Mouse (Mus musculus) CD8-positive naive resting alpha-beta T cell, adult 2 months (primary cell): Measurements from ENCODE around the gene Atp6v0d1.

ENCODE experiments used
- DNase-seq, 2 experiments: peaks; one replicate each; pipeline ENCODE4 v3.0.0; 2022; ENCODE audit warnings: low read depth in 2 of 2, low spot score in 2 of 2

Gene Atp6v0d1

DNA sequence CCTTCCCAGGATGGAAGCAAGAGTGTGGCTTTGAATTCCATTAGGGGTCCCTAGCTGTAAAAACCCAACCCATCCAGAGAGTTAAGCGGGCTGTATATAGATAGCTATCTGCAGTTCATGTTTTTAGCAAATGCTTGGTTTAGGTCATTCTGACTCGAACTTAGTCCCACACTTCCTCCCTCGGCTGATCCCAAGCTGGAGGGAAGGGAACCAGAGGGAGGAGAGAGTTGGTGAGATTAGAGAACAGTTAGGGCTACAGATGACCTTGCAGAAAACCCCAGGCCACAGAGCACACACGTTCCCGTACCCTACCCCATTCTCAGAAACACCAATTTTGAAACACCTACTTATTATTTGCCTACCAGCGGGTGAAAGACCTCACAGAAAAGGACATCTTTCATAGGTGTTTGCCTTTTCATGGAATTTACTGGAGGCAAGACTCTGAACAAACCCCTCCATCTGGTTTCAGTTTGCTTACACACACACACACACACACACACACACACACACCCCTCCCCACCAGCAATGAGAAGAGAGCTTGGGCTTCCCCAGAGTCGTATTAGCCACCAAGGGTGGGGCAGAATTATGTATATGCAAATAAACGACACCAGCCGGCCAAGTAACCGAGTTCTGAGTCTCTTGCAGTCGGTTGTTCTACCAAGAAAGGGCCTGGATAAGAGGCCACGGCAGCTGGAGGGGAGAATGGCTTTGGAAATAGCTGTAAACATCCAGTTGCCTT, 55.7 kb downstream of the Atp6v0d1 start:
- no peak for DNase-seq

DNA sequence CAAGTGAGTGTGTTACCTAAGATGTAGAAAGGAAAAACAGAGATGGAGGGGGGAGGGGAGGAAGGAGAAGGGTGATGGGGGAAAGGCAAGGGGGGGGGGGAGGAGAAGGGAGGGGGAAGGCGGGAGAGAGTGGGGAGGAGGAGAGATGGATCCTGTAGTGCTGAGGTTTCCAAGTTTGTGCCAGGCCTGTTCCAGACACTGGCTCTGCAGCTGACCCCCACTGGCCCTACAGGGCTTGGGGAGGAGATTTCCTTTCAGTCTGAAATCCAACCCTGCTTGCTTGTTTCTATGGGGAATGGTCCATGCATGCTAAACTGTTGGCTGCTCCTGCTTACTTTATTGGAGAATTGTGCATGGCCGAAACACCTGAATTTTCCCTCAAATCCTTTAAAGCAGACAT, 57.1 kb downstream of the Atp6v0d1 start:
- DNase-seq: no peak

DNA sequence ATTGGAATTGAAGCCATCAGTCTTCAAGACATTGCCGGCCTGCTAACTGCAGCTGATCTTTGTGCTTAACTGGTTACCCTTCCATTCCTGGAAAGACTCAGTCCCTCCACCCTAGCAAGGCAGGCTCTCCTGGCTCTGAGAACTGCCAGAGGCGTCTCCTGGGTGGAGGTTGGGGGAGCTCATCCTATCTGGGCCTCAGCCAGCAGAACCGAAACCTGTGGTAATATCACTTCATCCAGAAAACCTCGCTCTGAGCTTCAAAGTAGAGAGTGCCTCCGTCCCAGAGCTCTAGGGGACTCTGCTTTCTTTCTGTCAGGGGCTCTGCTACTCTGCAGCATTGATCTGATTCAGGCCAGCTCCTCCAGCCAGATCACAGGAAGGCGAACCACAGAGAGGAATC, 58.9 kb downstream of the Atp6v0d1 start:
- no peak for DNase-seq

DNA sequence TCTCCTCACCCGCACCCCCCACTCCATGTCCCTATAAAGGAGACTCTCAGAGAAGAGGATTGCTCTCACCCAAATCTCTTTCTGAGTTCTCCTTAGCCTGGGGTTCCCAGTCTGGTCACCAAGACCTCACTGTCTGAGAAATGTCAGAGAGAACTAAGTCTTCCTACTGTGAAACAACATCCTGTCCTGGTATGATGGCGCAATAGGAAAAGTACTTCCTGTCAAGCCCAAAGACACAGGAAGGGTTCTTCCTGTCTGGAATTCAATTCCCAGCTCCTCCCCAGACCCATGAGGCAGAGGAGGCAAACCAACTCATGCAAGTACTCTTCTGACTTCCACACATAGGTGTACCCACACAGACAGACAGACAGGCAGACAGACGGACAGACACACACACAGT, 61.2 kb downstream of the Atp6v0d1 start:
- no peak for DNase-seq

GRCm38 (mm10) chr8:105499787-105500186, 66.1 kb downstream of the Atp6v0d1 start:
- no peak for DNase-seq

- DNase-seq: peak; percentile 61 to 74
Measured at GRCm38 (mm10) chr8:105496439-105497180, 69.2 kb downstream of the Atp6v0d1 start, which contains the start of gene Zdhhc1. Zdhhc1 (minus strand) TSS chr8:105496902.

DNA sequence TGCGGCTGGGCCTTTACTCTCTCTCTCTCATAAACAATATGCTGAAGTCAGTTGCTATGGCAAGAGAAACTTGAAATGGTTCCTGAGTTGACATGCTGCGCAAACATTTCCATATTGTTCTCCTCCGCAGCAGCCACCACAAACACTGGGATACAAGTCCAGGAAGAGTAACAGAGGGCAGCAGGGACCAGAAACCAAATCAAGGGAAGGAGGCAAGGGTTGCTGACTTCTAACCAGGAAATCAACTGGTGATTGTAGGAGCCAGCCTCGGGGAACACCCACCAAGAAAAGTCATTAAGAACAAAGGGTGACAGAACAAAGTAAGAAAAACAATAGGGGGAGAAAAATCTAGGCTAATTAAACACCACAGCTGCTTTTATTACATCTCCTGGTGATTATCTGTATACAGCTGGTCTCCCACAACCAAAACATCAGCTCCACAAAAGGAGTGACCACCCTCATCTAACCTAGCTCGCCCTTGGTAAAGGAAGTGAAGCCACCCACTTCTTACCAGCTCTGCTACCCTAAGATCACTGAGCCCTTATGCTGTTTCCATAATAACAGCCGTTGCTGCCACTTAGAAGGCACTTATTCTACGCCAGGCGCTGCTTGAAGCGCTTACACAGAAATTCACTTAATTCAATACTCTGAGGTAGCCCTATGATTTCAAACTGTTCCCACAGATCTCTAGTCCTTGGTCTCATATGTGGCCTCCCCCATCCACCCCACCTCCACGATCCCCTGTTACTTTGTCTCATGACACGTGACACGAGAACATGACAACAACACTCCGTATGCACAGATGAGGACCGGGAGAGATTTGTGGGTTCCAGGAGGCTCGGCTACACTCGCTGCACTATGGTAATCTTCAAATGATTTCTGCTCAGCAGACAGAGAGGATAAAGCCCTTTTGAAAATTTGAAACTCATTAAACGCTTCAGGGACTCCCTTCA, 70.2 kb downstream of the Atp6v0d1 start:
- no peak for DNase-seq

DNA sequence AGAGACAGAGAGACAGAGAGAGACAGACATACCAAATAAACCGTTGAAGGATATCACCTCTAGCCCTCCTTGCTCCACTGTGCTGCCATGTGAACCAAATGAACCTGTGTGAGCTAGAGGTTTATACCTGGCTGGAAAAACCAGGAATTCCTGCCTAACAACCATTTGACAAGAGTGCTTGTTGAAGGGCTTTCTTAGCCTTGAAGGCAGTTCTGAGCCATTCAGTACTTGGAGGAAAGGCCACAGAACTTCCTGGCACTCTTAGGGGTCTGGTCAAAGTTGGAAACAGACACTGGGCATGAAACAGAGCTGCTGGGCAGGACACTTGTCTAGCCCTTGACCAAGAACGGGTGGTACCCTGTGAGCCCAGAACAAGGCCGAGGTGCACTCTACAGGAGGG, 71.3 kb downstream of the Atp6v0d1 start:
- DNase-seq: no peak

GRCm38 (mm10) chr8:105493495-105493894, 72.4 kb downstream of the Atp6v0d1 start:
- DNase-seq: no peak

- no peak for DNase-seq
Measured at GRCm38 (mm10) chr8:105489281-105489680, 76.6 kb downstream of the Atp6v0d1 start.

DNA sequence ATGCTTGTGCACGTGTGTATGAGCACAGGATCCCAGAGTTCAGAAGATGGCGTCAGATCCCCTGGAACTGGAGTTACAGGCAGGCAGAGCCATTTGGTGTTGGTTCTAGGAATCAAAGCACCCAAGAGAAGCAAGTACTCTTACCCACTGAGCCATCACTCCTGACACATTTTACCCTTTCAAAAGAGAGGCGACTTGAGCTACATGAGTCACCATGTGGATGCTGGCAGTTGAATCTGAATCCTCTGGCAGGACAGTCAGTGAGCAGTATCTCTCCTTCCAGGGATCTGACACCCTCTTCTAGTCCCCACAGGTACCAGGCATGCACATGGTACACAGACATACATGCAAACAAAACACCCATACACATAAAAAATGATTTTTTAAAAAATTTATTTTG, 77.8 kb downstream of the Atp6v0d1 start:
- DNase-seq: no peak

DNA sequence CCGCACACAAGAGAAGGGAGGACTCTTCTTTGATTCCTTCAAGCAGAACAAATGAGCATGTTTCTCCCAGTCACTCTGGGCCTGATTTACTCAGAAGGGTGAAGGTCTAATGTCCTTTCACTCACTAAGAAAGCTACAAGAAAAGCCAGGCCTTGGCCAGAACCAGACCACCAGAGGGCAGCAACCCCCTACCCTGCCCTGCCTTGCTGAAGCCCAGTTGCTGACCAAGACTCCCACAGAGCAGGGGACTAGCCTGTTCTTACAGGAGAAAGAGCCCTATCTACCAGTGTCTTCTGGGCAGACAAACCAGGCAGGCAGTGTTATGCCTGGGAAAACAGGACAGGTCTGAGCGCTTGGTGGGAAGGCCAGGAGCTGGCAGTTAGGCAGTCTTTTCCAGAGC, 81.5 kb downstream of the Atp6v0d1 start:
- no peak for DNase-seq

DNA sequence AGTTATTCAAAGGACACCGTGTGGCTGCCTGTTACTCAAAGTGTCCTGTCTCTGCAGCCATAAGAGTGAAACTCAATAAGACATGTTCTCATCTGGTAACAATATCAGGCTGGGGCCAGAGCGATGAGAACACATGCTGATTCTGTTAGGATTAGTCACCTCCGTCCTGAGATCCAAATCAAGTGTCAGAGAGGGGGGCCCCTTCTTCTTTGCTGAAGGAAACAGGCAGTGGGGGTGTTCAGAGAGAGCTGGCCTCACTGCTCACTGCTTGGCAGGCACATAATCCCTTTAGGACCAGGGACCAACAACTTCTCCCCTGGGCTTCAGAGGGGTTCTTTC, 81.8 kb downstream of the Atp6v0d1 start:
- DNase-seq: no peak

- DNase-seq: no peak
Measured at GRCm38 (mm10) chr8:105483212-105484029, 82.4 kb downstream of the Atp6v0d1 start.

DNA sequence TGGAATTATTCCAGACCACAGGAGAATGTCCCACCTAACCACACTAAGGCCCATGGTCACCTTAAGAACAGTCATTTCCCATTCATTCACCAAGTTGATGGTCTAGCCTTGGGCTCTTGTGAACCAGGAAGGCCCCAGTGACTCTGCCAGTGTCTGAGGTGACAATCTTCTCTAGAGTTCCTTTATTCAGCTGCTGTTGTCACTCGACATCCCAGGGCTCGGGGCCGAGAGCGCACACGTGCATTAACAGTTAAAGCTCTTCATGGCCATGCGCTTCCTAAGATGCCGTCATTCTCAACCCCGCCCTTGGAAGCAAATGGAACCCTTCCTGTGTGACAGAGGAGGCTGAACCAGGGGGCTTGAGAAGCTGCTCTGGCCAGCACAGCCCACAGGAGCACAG, 83.7 kb downstream of the Atp6v0d1 start:
- no peak for DNase-seq

GRCm38 (mm10) chr8:105481453-105481852, 84.4 kb downstream of the Atp6v0d1 start:
- peak in 1 of 2 experiments; percentile 14 for DNase-seq

DNA sequence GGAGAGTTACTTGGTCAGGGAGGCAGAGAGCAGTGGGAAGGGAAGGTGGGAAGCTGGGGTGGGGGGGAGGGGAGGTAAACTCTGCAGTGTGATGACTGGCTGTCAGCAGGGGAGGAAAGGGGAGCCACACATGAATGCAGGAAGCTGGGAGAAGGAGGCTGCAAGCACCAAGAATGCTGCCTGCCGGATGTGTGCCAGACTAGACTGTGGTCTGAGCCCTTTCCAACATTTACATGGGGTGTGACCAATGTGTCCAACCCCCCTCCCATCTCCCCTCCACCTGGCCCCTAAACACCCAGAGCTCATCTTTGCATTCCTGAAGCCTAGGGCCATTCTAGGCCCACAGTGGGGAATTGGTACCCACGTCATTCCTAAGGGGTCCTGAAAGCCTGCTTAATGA, 84.8 kb downstream of the Atp6v0d1 start:
- DNase-seq: no peak

DNA sequence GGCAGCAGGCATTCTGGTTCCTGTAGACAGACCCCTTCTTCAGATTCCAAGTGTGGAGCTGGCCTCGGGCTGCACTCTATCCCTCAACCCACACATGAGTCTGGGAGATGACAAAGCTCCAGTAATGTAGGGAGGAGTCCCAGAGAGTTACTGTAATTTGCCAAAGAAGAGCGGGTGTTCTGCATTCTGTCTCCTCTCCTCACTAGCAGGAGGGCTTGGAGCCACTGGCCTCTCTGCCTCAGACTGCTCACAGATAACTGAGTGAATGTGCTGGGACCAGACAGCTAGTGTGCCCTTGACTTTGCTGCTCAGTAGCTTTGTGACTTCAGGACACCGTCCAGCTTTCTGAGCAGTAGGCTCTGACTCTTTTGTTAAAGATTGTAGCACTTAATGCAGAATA, 88.1 kb downstream of the Atp6v0d1 start:
- DNase-seq: no peak

DNA sequence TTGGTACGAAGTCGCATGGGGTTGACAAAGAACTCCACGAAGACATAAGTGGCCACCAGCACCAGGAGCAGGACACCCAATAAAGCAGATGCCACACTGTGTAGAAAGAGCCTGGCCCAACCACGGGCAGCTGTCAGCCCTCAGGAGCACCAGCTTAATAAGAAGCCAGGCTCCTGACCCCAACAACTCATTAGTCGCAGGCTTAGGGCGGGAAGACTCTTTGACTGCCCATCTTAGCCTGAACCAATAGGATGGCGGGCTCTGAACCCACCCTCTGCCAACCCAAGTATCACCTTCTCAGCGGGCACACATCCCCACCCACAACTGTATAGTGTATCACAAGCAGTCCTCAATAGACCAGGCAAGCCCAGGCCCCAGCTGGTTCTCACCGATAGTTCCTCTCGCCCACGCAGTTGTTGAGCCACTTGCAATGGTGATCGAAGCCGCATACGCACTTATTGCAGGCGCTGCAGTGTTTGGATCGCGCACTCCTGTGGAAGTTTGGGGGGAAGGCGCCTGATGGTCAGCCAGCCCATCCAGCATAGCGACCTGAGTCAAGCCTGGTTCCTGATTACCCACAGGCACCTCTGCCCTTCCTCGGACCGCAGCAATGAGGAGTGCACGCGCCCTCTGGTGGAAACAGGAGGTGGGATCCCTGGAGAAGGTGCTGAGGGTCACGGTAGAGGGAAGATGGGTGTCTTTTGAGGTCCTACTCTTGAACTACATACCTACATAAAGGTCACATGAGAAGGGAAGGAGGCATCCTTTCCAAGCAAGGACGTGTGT, 89.0 kb downstream of the Atp6v0d1 start:
- DNase-seq: no peak

DNA sequence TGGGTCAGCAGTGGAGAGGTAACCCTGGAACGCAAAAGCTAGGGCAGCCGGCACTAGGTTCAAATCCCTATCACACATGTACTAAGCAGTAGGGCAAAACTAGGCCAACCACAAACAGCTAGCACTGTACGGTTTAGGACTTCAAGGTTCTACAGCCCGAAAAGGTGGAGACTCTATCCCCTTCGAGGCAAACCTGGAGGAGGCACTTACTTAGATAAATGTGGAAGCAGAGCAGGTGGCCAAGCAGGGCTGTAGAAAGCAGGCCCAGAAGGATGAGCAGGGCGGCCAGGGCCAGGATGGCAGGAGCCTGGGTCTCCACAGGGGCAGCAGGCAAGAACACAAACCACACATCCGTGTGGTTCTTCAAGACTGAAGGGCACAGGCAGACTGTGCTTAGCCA, 89.7 kb downstream of the Atp6v0d1 start:
- no peak for DNase-seq
